Mouse (Mus musculus) thymus, adult 2 months (tissue): Measurements from ENCODE around the gene Tmem218. TPM values are rescaled to one million over a fixed set of nuclear protein-coding genes. Genes with fewer than 3 reads are reported as not detected.

Experiments
- DNase-seq: peaks from one replicate; pipeline ENCODE4 v3.0.0; 2021
- H3K27ac ChIP-seq: fragments of 200-500 bp; 2 replicates; pipeline ENCODE4 v1.5.1; 2012; ENCODE audit warnings: low read length, control low read depth; ENCODE audit not compliant: control insufficient read depth, insufficient read depth
- H3K27me3 ChIP-seq: fragments of 200-500 bp; 2 replicates; pipeline ENCODE4 v1.6.1; 2012; ENCODE audit warnings: mild to moderate bottlenecking, low read length, moderate library complexity, mixed read lengths; ENCODE audit not compliant: control insufficient read depth, insufficient read depth
- H3K36me3 ChIP-seq: fragments of 200-500 bp; 2 replicates; pipeline ENCODE4 v1.6.1; 2012; ENCODE audit warnings: mild to moderate bottlenecking, low read length, moderate library complexity; ENCODE audit not compliant: control insufficient read depth, insufficient read depth
- H3K4me1 ChIP-seq: fragments of 200-500 bp; replicated peaks from 2 replicates; pipeline ENCODE4 v1.6.1; 2012; ENCODE audit warnings: low read length; ENCODE audit not compliant: control insufficient read depth, insufficient read depth
- H3K4me3 ChIP-seq: fragments of 200-500 bp; 2 replicates; pipeline ENCODE4 v1.5.1; 2012; ENCODE audit warnings: mild to moderate bottlenecking, low read length, control low read depth, moderate library complexity; ENCODE audit not compliant: control insufficient read depth, insufficient read depth
- CTCF ChIP-seq: fragments of 200-500 bp; IDR thresholded peaks from 2 replicates; pipeline ENCODE4 v1.5.1; 2012; ENCODE audit warnings: mild to moderate bottlenecking, control low read depth, low read length, moderate library complexity, borderline replicate concordance; ENCODE audit not compliant: control insufficient read depth, poor library complexity, insufficient read depth; ENCODE audit errors: extremely low read depth
- POLR2A ChIP-seq: fragments of 200-500 bp; IDR thresholded peaks from 2 replicates; pipeline ENCODE4 v1.6.1; 2012; ENCODE audit warnings: mild to moderate bottlenecking, low read length, control low read depth, moderate library complexity; ENCODE audit not compliant: control insufficient read depth, poor library complexity, insufficient read depth; ENCODE audit errors: extremely low read depth
- WGBS: fragments of 180-500 bp; shearing (Covaris S2); methylation state at CpG from one replicate; pipeline ENCODE4 v1.1.7; 2018; 5-methylcytosine and 5-hydroxymethylcytosine counted together
- polyA plus RNA-seq: library from polyadenylated mRNA; depleted of rRNA; stranded (reverse); fragments of >200 nt; gene quantifications from 2 replicates; pipeline ENCODE4 v1.2.3, GENCODE M21; 2012

Gene Tmem218
- polyA plus RNA-seq, 1 experiment = 2.9 TPM

DNA sequence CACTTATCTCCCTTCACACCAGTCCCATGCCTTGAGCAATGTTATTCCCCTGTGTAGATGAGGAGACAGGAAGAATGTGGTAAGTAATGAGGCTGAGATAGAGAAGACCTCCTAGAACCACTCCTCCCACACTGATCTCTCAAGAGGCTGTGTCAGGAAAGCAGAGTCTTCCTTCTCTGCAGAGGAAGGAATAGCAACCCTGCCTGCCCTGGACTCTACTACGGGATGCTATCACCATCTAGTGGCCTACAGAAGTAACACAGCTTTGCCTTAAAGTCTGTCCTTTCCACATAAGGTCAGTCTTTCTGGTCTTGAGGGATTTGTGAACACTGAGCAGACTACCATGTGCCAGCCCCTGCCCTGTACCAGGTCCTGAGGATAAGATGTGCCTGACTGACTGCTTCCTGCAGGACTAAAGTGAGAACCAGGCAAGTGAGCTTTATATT, 21.9 kb downstream of the Tmem218 start:
- Histone ChIP-seq H3K36me3 (no peaks in the 10 kb centered on the region), H3K4me1 (peaks cover 48% of the 10 kb centered on the region), H3K4me3 (no peak overlapping the region), H3K27ac (peak overlapping the region; percentile 95), H3K27me3 (no peaks in the 10 kb centered on the region)
- TF ChIP-seq CTCF = no peak
- no peak for TF ChIP-seq POLR2A
- DNase-seq = peak; percentile 74
- 0% methylated on average over 1 of the region's 1 CpGs for WGBS

DNA sequence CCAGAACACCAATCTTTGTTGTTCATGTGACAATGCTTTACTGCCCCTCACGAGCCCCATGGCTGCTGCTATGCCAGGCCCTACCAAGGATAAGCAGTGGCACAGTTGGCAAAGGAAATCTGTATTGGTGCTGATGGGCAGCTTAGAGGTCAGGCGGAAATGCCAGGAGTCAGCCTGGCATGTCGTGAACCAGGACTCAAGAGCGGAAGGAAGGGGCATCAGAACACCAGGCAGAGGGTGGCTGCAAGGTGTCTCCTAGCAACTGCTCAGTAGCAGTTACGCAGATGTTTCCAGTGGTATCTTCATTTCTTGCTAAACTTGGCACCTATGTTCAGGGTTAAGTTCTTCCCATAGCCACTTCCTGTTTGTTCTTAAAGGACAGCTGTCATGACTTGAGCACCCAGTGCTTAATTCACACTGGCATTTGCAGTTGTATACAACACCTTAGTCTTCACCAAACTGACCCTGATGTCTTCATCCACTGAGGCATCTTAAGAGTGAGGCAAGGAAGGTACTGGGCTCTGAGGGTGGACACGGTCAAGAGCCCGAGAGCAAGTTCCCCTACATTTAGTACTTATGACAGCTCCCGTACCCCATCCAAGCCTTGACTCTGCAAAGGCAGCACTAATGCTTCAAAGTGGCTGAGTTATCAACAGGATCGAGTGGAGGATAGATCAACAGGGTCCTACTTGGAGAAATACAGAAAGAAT, 22.6 kb downstream of the Tmem218 start:
- Histone ChIP-seq H3K36me3 (no peaks in the 10 kb centered on the region), H3K27ac (peak overlapping the region; percentile 98), H3K4me3 (peak overlapping the region; percentile 9; the same call in 1 of the 2 replicates), H3K27me3 (no peaks in the 10 kb centered on the region), H3K4me1 (peaks cover 56% of the 10 kb centered on the region)
- WGBS = 33% methylated on average over 9 of the region's 9 CpGs
- TF ChIP-seq CTCF = no peak
- TF ChIP-seq POLR2A = peak; percentile 56; the same call in 1 of the 2 replicates
- peak; percentile 68 for DNase-seq

DNA sequence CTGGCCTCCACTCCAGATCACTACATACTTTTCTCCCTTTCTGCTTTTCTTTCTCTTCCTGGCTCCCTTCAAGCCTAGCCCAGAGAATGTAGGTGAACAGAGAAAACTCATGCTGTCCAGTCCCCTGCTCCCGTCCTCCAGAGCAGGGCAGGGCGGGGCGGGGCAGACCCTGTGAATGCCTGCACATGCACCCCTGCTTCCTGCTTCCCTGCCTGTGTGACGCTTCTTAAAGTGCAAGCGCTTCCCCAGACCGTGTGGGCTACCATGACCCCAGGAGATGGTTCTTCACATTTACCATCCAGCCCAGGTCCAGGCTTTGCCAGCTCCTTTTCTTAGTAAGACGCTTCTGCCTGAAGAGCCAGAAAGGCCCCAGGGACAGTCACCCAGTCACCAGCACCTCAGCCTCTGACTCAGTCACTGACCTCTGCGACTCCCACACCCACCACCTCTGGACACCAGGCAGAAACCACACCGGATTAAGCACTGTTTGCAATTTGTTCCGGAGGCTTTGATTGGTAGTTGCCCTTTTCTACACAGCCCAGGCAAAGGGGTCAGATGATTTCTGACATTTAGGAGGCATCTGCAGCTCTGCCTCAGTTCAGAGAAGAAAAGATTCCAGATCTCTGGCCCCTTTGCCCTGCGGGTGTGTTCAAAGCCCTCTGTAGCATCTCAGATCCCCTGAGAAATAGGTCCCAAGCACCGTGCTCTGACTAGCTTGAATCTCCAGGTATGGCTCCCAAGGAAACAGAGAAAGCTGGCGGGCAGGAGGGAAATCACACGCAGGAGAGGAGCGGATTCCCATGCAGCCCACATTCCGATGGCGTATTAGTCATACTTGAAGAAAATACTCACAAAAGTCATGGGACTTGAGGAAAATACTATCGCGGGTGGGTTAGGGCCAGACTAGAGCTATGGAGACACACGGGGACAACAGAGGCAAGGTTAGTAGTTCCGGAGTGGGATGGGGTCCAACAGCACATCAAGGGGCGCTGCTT, 24.5 kb downstream of the Tmem218 start:
- H3K27ac ChIP-seq = peak overlapping the region; percentile 98
- WGBS = 70% methylated on average over 22 of the region's 22 CpGs

DNA sequence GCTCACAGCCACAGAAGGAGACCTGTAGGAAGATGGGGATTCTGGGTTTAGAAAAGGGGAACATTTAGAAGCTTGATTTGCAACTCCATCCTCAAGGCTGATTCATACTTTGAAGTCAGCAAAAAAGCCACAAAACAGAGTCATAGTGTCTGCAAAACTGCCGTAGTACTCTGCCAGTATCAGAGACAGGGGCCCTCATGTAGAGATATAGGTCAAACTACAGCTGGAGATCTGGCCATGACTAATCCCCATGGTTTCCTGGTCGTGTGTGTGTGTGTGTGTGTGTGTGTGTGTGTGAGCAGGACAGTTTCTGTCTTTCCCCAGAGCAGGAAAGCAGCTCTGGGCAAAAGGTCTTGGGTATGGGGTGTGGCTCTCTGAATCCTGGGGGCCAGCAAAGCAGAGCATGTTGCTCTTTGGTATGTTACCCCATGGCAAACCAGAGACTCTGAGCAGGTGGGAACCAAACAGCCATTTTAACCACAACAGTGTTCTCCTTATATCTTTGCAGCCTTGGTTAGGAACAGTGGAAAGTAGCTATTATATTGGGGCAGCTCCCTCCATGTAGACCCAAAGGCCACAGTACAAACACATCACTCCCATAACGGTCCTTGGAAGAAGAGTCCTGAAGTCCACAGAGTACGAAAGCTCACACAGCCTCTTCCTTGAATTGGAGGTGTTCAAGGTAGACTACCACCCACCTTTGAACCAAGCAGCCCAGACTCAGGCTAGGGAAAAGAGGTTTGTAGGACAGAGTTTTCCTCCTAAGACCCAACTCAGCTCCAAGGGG, 28.1 kb downstream of the Tmem218 start:
- H3K4me1 ChIP-seq = peaks cover 85% of the 10 kb centered on the region

More for the DNA sequence above, 24.5 kb downstream of the Tmem218 start:
- H3K4me1 ChIP-seq = peaks cover 73% of the 10 kb centered on the region
- peak; percentile 49 for DNase-seq
- H3K4me3 ChIP-seq = no peak overlapping the region
- no peaks in the 10 kb centered on the region for H3K27me3 ChIP-seq
- 0 out of 2 replicates have a peak, but pooled peaks have one; percentile 23 for TF ChIP-seq CTCF
- no peak for TF ChIP-seq POLR2A
- no peaks in the 10 kb centered on the region for H3K36me3 ChIP-seq

DNA sequence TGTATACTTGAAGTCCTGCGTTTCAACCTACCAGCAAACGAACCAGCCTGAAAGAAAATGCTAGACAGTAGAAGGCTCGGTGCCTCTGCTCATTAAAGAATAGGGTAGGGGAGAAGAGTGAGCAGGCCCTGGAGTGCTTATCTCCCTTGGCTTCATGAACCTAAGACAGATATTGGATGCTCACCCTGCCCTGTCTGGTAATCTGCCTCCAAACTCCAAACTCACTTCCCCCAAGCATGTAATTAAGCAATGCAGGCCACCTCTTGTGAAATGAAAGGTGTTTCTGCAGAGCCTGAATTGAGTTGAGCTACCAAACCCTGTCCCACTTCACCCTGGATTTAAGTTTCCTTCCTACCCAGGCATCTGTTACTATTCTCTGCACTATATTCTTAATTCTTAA, 34.7 kb downstream of the Tmem218 start:
- peaks cover 70% of the 10 kb centered on the region for H3K4me1 ChIP-seq
- TF ChIP-seq CTCF (no peak), POLR2A (no peak)
- no peaks in the 10 kb centered on the region for H3K27me3 ChIP-seq
- WGBS = 97% methylated on average over 3 of the region's 3 CpGs
- no peak overlapping the region for H3K27ac ChIP-seq
- no peak overlapping the region for H3K4me3 ChIP-seq
- DNase-seq = no peak
- no peaks in the 10 kb centered on the region; the same call in 1 of the 2 replicates for H3K36me3 ChIP-seq

More for the DNA sequence above, 28.1 kb downstream of the Tmem218 start:
- Histone ChIP-seq H3K4me3 (no peak overlapping the region), H3K27ac (peak overlapping the region; percentile 85), H3K36me3 (no peaks in the 10 kb centered on the region; the same call in 1 of the 2 replicates), H3K27me3 (no peaks in the 10 kb centered on the region)
- TF ChIP-seq CTCF (no peak), POLR2A (no peak)
- DNase-seq = peak; percentile 60
- WGBS = 39% methylated on average over 4 of the region's 4 CpGs

DNA sequence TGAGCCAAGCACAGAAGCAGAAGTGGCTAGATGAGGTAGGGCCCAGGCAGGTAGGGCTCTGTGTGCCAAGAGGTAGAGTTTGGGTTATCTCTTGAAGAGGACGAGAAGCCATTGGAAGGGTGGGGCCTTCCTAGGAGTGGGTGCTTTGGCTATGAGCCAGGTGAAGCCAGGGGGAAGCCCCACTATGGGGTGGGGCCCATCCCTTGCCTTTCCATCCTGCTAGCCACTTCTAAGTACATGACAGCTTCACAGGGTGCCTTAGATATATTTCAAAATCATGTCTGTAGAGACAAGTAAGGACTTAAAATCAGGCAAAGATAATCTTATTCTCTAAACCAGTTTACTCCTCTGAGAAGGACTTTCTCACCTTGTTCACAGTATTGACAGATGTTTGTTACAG, 36.6 kb downstream of the Tmem218 start:
- DNase-seq = no peak
- Histone ChIP-seq H3K36me3 (no peaks in the 10 kb centered on the region; the same call in 1 of the 2 replicates), H3K27ac (peak overlapping the region; percentile 40), H3K27me3 (no peaks in the 10 kb centered on the region), H3K4me3 (no peak overlapping the region), H3K4me1 (peaks cover 64% of the 10 kb centered on the region)
- WGBS = 36% methylated on average over 1 of the region's 1 CpGs
- TF ChIP-seq POLR2A (no peak), CTCF (no peak)
